Mouse (Mus musculus) testis, adult 2 months (tissue): ENCODE measurements around the gene Wdr37.

ENCODE experiments used
- CTCF ChIP-seq: fragments of 200-500 bp; IDR thresholded peaks from 2 replicates; pipeline ENCODE4 v1.5.1; 2012; ENCODE audit warnings: low read depth, mild to moderate bottlenecking, inconsistent platforms, low read length, moderate library complexity; ENCODE audit not compliant: control insufficient read depth, insufficient read depth, insufficient replicate concordance
- POLR2A ChIP-seq: fragments of 200-500 bp; IDR thresholded peaks from 2 replicates; pipeline ENCODE4 v1.6.1; 2012; ENCODE audit warnings: low read depth, mild to moderate bottlenecking, inconsistent platforms, low read length, moderate library complexity; ENCODE audit not compliant: control insufficient read depth

GRCm38 (mm10) chr13:8854769-8855168, 16.9 kb downstream of the Wdr37 start:
- TF ChIP-seq CTCF (no peak), POLR2A (no peak)
